Mouse (Mus musculus) erythroblast, embryonic 14.5 days (primary cell): ENCODE measurements around the gene Ctnnal1. TPM values are rescaled to one million over a fixed set of nuclear protein-coding genes. Genes with fewer than 3 reads are reported as not detected.

ENCODE experiments used
- H3K27me3 ChIP-seq: 2 replicates; pipeline ENCODE4 v1.6.1; 2012; ENCODE audit warnings: inconsistent platforms; ENCODE audit not compliant: control insufficient read depth
- H3K36me3 ChIP-seq: 2 replicates; pipeline ENCODE4 v1.6.1; 2012; ENCODE audit warnings: mild to moderate bottlenecking, inconsistent platforms; ENCODE audit not compliant: control insufficient read depth
- H3K4me1 ChIP-seq: 2 replicates; pipeline ENCODE4 v1.6.1; 2012; ENCODE audit warnings: inconsistent platforms; ENCODE audit not compliant: control insufficient read depth
- H3K4me3 ChIP-seq: replicated peaks from 2 replicates; pipeline ENCODE3; 2012; ENCODE audit warnings: moderate library complexity, mild to moderate bottlenecking, inconsistent platforms
- H3K9me3 ChIP-seq: 2 replicates; pipeline ENCODE4 v1.6.1; 2012; ENCODE audit warnings: low read length, inconsistent platforms, mixed read lengths; ENCODE audit not compliant: control insufficient read depth
- GATA1 ChIP-seq: IDR thresholded peaks from 2 replicates; pipeline ENCODE4 v1.6.1; 2012; ENCODE audit warnings: low read length, inconsistent platforms, mixed read lengths
- TAL1 ChIP-seq: IDR thresholded peaks from 3 replicates; pipeline ENCODE4 v1.6.1; 2012; ENCODE audit warnings: low read length, inconsistent platforms, mixed read lengths
- polyA plus RNA-seq: library from polyadenylated mRNA; stranded (reverse); fragments of >175 nt; gene quantifications from 2 replicates; pipeline ENCODE4 v1.2.3, GENCODE M21; 2012

Gene Ctnnal1
- polyA plus RNA-seq, 1 experiment: 0.18 TPM

- TF ChIP-seq GATA1: no peak
- TF ChIP-seq TAL1: no peak
- Histone ChIP-seq H3K9me3 (no peaks in the 10 kb centered on the region), H3K36me3 (peaks cover 88% of the 10 kb centered on the region), H3K4me1 (no peaks in the 10 kb centered on the region), H3K4me3 (no peak overlapping the region), H3K27me3 (no peaks in the 10 kb centered on the region)
Measured at GRCm38 (mm10) chr4:56791373-56791772, 73.6 kb downstream of the Ctnnal1 start.

- H3K9me3 ChIP-seq: no peaks in the 10 kb centered on the region
- TF ChIP-seq TAL1 (no peak), GATA1 (no peak)
- H3K27me3 ChIP-seq: no peaks in the 10 kb centered on the region
- no peak overlapping the region for H3K4me3 ChIP-seq
- H3K4me1 ChIP-seq: no peaks in the 10 kb centered on the region
- peaks cover 85% of the 10 kb centered on the region for H3K36me3 ChIP-seq
Measured at GRCm38 (mm10) chr4:56771065-56771464, 93.9 kb downstream of the Ctnnal1 start.

DNA sequence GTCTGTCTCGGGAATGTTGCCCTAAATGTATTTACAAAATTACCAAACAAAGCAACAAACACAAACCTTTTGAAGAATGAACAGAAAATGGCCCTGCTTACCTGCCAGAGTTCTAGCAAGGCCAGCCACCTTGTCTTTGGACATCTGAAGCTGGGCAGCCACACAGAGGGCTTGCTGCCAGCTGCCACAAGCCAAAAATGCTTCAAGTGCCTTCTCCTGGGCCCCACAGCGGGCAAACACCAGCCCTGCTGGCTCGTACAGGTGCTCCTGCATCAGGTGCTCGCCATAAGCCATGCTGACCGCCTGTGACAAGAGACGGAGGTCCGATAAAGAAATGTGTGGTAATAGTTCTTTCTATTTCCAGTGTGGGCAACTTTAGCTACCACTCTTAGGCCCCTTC, 96.1 kb downstream of the Ctnnal1 start:
- Histone ChIP-seq H3K36me3 (peaks cover 88% of the 10 kb centered on the region), H3K4me1 (no peaks in the 10 kb centered on the region), H3K27me3 (no peaks in the 10 kb centered on the region), H3K9me3 (no peaks in the 10 kb centered on the region), H3K4me3 (no peak overlapping the region)
- TF ChIP-seq GATA1: no peak
- no peak for TF ChIP-seq TAL1

- peaks cover 85% of the 10 kb centered on the region for H3K36me3 ChIP-seq
- no peaks in the 10 kb centered on the region for H3K27me3 ChIP-seq
- TF ChIP-seq GATA1 (no peak), TAL1 (no peak)
- no peaks in the 10 kb centered on the region for H3K4me1 ChIP-seq
- no peak overlapping the region for H3K4me3 ChIP-seq
- H3K9me3 ChIP-seq: no peaks in the 10 kb centered on the region
Measured at GRCm38 (mm10) chr4:56767861-56768284, 97.1 kb downstream of the Ctnnal1 start.

Other genes starting within 250 kb of the Ctnnal1 start
- not detected in 2 replicates for gene Gm26657, start 125.1 kb downstream of the Ctnnal1 start, polyA plus RNA-seq
- not detected in 2 replicates for gene Actl7b, start 123.7 kb downstream of the Ctnnal1 start, polyA plus RNA-seq
- not detected in 2 replicates for gene Actl7a, start 121.8 kb downstream of the Ctnnal1 start, polyA plus RNA-seq
- 0.14 and 0.29 TPM in 2 replicates for gene Elp1, start 62.9 kb downstream of the Ctnnal1 start, polyA plus RNA-seq
- 0.16 and 0.43 TPM in 2 replicates for gene Fam206a, start 62.8 kb downstream of the Ctnnal1 start, polyA plus RNA-seq
- gene Tmem245, start 82.2 kb upstream of the Ctnnal1 start, polyA plus RNA-seq: 0.01 and 0.03 TPM in 2 replicates
- gene Frrs1l, start 125.2 kb upstream of the Ctnnal1 start, polyA plus RNA-seq: 0.01 TPM in 1 of 2 replicates, not detected in the other